Mouse (Mus musculus) left cerebral cortex, adult 11 months (tissue): ENCODE measurements around the gene Rhd.
"Not testable (repeated sequence)": the region's sequence is repeated elsewhere in the genome, so short reads cannot be mapped to it uniquely, and the experiment has no call there.

Experiments used
- DNase-seq: peaks from one replicate; pipeline ENCODE4 v3.0.0; 2022; ENCODE audit warnings: low spot score

Rhd gene

DNA sequence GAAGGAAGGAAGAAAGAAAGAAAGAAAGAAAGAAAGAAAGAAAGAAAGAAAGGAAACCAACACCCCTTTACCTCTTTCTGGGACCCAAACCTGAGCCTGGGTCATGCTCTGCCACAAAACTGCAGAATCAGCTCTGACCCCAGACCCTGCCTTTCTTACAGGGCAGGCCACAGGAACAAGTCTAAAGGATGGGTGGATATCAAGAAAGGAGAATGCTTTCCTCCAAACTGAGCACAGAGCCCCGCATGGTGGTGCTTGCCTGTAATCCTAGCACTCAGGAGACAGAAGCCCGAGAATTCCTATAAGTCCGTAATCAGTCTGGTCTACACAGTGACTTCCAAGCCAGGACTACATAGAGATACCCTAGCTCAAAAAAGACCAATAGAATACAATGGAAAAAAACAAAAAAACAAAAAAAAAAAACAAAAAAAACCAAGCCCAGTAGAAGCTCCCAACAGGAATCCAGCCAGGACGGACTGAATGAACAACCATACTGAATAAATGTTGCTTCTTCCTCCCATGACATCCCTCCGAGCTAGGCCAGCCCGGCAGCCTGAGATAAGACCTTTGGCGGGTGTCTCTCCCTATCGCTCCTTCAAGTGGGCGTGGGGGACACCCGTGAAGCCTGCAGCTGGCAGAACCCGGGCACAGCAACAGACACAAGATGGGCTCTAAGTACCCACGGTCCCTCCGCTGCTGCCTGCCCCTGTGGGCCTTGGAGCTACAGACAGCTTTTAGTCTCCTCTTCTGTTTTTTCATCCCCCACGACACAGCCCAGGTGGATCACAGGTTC, at the start of gene Rhd:
Gene Rhd (plus strand): TSS at position 600 of the 793 bp plus-strand sequence.
- no peak for DNase-seq

- DNase-seq = no peak
Measured at GRCm38 (mm10) chr4:134817706-134818105, 46.6 kb upstream of the Rhd start.

- DNase-seq = no peak
Measured at GRCm38 (mm10) chr4:134821061-134821460, 43.3 kb upstream of the Rhd start.

DNA sequence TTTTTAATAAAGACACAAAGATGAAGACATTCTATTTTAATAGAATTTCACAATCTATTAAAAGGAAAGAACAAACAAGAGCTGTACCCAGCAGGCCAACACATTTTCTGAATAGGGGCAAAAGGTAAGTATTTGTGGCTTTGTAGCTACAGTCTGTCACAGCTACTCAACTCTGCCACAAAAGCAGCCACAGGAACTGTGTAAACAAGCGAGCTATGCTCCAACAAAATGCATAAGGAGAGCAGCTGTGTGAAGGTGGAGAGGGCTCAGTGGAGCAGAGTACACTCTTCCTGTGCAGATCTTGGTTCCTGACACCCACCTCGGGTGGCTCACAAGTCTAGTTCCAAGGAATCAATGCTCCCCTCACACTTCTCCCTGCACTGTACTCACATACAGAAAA, 40.8 kb upstream of the Rhd start:
- no peak for DNase-seq

- DNase-seq = not testable (repeated sequence)
Measured at GRCm38 (mm10) chr4:134825864-134826263, 38.5 kb upstream of the Rhd start.

- DNase-seq = no peak
Measured at GRCm38 (mm10) chr4:134826348-134826747, 38.0 kb upstream of the Rhd start.

GRCm38 (mm10) chr4:134827806-134828205, 36.5 kb upstream of the Rhd start:
- DNase-seq = no peak

- DNase-seq = no peak
Measured at GRCm38 (mm10) chr4:134831934-134832333, 32.4 kb upstream of the Rhd start.

DNA sequence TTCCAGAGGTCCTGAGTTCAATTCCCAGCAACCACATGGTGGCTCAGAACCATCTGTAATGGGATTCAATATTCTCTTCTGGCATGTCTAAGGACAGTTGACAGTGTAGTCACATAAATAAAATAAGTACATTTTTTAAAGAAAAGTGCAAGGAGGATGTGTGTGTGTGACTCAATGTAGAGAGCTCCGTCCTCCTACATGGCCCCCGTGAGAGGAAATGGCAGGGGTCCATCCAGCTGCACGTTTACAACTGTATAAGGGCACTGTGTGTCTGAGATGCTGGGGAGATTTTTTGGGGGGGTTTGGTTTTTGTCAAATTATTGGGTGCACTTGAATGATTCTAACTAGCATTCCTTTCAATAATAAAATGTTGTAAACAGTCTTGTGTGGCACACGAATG, 28.9 kb upstream of the Rhd start:
- no peak for DNase-seq

DNA sequence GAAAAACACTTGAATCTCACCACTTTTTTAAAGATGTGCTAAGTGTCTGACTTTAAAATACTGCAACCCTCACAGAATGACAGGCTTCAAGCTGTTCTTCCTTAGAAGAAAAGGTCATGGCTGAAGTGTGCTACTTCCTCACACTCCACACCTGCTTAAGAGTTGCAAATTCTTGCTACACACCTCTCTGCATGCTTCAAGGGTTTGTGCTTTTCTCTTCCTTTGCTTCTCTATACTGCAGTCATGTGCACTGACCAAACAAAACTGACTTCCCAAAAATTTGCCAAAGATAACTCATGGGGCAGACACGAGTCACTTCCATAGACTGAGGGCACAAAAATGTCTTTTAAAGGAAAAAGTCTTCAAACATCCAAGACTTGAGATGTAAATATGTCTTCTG, 26.1 kb upstream of the Rhd start:
- no peak for DNase-seq

DNA sequence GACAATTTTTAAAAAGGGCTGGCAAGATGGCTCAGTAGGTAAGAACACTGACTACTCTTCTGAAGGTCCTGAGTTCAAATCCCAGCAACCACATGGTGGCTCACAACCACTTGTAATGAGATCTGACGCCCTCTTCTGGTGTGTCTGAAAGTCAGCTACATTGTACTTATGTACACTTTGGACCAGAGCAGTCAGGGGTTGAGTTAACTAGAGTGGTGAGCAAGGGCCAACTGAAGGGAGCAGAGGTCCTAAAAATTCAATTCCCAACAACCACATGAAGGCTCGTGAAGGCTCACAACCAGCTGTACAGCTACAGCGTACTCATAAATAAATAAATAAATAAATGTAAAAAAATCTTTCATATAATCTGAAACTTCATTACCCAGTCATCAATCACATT, 25.6 kb upstream of the Rhd start:
- not testable (repeated sequence) for DNase-seq

DNA sequence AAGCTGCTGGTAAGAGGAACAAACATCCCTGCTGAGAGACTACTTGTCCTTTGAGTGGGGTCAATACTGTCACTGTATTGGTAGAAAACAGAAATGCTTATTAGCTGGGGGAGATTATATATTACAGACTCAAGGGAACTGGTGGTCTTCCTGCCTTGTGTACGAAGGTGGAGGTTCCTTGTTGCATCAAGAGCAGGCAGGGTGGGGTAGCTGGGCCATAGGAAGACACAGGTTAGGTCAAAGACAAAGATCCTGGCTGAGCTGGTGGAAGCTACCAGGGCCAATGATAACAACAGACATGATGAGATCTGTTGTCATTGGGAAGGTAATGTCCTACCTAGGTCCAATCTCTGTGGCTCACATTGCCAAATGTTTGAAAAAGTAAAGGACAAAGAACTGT, 24.1 kb upstream of the Rhd start:
- DNase-seq = no peak

- no peak for DNase-seq
Measured at GRCm38 (mm10) chr4:134843566-134843965, 20.8 kb upstream of the Rhd start.

GRCm38 (mm10) chr4:134847587-134847986, 16.7 kb upstream of the Rhd start:
- no peak for DNase-seq

- DNase-seq = no peak
Measured at GRCm38 (mm10) chr4:134850551-134850950, 13.8 kb upstream of the Rhd start.

DNA sequence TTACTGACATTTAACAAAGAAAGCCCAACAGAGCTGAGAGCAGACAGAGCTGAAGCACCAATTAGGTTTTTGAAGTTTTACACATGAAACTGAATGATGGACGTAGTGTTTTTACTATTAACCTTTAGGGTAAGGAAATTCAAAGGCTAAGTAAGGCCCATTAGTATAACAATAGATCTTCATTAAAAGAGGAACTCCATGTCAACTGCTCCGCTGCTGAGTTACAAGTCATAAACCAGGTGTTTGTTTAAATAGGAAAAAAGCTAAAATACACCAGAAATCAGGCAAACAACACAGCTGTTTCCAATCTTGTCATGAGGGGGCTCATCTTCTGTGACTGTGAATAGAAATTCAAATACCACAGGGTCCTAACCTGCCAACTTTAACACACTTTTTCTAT, 13.1 kb upstream of the Rhd start:
- DNase-seq = no peak

DNA sequence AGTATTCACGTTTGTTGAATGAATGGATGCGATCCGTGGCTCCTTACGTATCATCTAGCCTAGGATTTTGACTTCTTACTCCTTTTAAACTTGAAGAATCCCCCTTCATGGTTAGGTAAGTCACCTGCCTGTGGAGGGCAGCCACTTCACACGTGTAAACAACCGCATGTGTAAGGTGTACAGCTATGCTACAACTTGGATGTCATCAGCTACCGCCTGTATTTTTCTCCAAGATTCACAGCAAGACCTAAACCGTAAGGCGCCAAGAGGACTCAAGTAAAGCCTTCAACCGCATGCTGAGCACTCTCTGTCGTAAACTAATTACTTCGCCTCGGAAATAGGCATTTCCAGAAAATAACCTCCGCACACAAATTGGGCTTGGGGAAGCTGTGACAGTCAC, 12.5 kb upstream of the Rhd start:
- no peak for DNase-seq

DNA sequence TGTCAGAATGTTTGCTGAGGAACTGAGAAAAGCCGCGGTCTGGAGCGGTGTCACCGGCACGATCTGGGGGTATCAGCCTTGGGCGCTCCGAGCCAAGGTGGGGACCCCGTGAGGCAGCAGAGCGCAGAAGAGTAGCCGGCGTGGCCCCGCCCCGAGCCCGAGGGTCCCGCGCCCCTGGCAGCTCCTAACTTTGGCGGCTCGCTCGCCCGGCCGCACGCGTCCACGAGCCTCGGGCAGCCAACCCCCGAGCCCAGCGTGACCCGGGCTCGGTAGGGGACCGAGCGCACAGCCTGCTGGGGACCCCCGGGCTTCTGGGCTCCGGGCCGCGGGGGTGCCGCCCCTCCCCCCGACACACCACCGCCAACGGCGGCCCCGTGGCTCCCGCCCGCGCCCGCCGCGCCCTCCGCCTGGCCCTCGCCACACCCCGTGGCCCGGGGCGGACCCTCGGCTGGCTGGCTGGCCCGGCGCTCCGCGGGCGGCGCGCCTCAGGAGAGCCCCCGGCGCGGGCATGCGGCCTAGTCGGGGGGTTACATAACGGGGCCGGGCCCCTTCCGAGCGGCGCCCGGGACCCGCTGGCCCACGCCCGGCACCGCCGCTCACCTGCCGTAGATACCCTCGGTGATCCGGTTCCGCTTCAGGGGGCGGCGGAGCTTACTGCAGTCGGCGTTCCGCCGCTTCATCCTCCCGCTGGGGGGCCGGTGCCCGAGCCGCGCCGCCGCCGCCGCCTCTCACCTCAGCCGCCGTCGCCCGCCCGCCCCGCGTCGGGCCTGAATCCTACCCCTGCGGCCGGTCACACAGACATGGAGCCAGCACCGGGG, 11.7 kb upstream of the Rhd start:
- no peak for DNase-seq

GRCm38 (mm10) chr4:134853259-134853636, 11.1 kb upstream of the Rhd start, which contains the start of gene Maco1:
Maco1 (minus strand) TSS chr4:134853345.
- peak; percentile 100 for DNase-seq

DNA sequence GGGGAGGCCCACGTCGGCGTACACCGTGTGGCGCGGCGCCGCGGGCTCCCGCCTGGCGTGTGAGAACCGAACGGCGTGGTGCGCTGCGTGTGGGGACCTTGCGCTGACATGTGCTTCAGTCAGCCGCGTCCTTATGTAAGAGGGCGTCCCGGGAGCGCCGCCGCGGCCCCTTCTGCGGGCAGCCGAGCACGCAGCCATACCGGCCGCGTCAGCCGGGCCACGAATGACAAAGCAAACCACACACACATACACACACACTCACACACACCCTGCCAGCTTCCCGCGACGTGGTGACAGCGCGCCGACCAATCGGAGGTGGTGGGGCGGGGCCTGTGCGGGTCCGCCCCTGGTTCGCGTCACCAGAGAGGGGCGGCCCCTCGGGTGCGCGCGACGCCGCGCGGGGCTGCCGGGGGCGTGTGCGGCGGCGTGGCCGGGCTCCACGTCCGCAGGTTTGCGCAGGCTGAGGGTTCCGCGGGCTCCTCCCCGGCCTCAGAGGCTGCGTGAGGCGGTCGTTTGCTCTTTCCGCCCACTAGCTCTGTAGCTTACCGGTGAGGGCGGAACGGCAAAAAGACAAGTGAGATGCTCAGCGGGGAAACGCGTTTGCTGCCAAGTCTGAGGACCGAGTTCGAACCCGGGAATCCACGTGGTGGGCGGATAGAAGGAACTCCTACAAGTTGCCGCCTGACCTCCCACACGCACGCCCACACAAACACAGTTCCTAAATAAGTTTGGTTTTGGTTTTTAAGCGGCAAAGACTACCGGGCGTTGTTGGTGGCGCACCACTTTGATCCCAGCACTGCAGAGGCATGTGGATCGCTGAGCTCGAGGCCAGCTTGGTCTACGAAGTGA, 10.5 kb upstream of the Rhd start:
- peak; percentile 95 for DNase-seq

GRCm38 (mm10) chr4:134855371-134855770, 9.0 kb upstream of the Rhd start:
- no peak for DNase-seq

DNA sequence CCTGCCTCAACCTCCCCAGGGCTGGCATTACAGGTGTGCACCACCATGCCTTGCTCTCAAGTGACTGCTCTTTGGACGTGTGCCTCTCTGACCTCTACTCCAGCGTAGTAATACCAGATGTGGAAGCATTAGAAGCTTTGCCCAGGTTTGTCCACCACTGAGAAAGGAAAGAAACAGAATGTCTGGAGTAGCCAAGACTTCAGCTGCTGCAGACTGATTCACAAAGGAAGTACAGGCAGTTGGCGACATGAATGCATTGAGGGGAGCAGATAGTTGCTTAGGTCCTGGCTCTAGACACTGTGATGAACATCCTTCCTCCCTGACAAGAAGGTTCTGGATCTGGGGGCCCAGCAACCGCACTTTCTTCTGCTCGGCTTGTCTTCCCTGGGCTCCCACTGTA, 8.3 kb upstream of the Rhd start:
- no peak for DNase-seq
